Mouse (Mus musculus) lung, embryonic 15.5 days (tissue): ENCODE results near the gene Nabp2. TPM values are rescaled to one million over a fixed set of nuclear protein-coding genes. Genes with fewer than 3 reads are reported as not detected.

Experiments
- ATAC-seq: fragments of 200-750 bp; cut with Nextera tagmentation; 2 replicates; pipeline ENCODE4 v1.8.0; 2017; ENCODE audit warnings: moderate number of reproducible peaks, borderline replicate concordance; ENCODE audit not compliant: low FRiP score, low TSS enrichment; ENCODE audit errors: extremely low read depth
- H3K27ac ChIP-seq: fragments of 300-500 bp; sonication (generic); 2 replicates; pipeline ENCODE4 v1.5.1; 2015; ENCODE audit warnings: moderate library complexity, mild to moderate bottlenecking, inconsistent platforms
- H3K27me3 ChIP-seq: fragments of 300-500 bp; sonication (generic); 2 replicates; pipeline ENCODE4 v1.6.1; 2015; ENCODE audit warnings: inconsistent platforms
- H3K36me3 ChIP-seq: fragments of 300-500 bp; sonication (generic); 2 replicates; pipeline ENCODE4 v1.6.1; 2015; ENCODE audit warnings: inconsistent platforms
- H3K4me1 ChIP-seq: fragments of 300-500 bp; sonication (generic); 2 replicates; pipeline ENCODE4 v1.6.1; 2015; ENCODE audit warnings: inconsistent platforms
- H3K4me2 ChIP-seq: fragments of 300-500 bp; sonication (generic); 2 replicates; pipeline ENCODE4 v1.6.1; 2015; ENCODE audit warnings: inconsistent platforms, mild to moderate bottlenecking, moderate library complexity
- H3K4me3 ChIP-seq: fragments of 300-500 bp; sonication (generic); 2 replicates; pipeline ENCODE4 v1.5.1; 2015; ENCODE audit warnings: mild to moderate bottlenecking, inconsistent platforms
- H3K9ac ChIP-seq: fragments of 300-500 bp; sonication (generic); 2 replicates; pipeline ENCODE4 v1.6.1; 2015; ENCODE audit warnings: inconsistent platforms
- H3K9me3 ChIP-seq: fragments of 300-500 bp; sonication (generic); 2 replicates; pipeline ENCODE4 v1.6.1; 2016; ENCODE audit warnings: inconsistent platforms
- WGBS: fragments of 180-500 bp; shearing (Covaris S2); methylation state at CpG from one replicate; pipeline ENCODE4 v1.1.7; 2015; 5-methylcytosine and 5-hydroxymethylcytosine counted together
- polyA plus RNA-seq: library from polyadenylated mRNA; unstranded; fragments of >200 nt; fragmentation: Nextera tagmentation; extraction: Ambion mirVana; gene quantifications from 2 replicates; pipeline ENCODE4 v1.2.1, GENCODE M21; 2015

Nabp2 gene
- 72.1 and 75.7 TPM in 2 replicates for polyA plus RNA-seq

GRCm38 (mm10) chr10:128411211-128412054, at the start of gene Nabp2, which contains the start of gene Rnf41:
Gene Nabp2, minus strand, starts transcription at chr10:128411492.
Gene Rnf41, plus strand, starts transcription at chr10:128411657.
- Histone ChIP-seq H3K4me1 (peaks cover 32% of the 10 kb centered on the region), H3K27me3 (no peaks in the 10 kb centered on the region), H3K27ac (peak within 1 kb of the TSS; percentile 97), H3K36me3 (peaks cover 14% of the 10 kb centered on the region), H3K4me2 (peak within 1 kb of the TSS; percentile 96), H3K9ac (peak within 1 kb of the TSS; percentile 82), H3K9me3 (no peaks in the 10 kb centered on the region), H3K4me3 (peak within 1 kb of the TSS; percentile 89)
- under 1% methylated on average over 48 of the region's 50 CpGs for WGBS
- ATAC-seq = peak; percentile 89

DNA sequence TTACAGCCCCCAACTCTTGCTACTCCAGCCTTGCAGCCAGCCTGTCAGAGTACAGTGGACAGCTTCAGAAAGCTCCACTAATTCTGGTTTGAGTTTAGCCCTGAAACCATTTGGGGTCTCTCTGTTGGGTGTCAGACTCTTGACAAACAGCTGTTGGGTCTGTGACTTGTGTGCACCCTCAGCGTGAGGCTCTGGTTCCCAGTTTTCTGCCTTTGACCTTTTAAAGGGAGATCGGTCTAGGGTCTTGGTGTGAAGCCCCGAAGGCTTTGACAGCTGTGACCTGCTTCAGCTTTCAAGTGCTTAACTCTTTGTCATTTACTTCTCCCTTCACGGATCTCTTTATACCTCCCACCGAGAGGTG, 49.0 kb upstream of the Nabp2 start:
- H3K36me3 ChIP-seq = peaks cover 37% of the 10 kb centered on the region
- peak overlapping the region; percentile 97 for H3K27ac ChIP-seq
- H3K4me3 ChIP-seq = peak overlapping the region; percentile 78
- peak overlapping the region; percentile 96 for H3K9ac ChIP-seq
- peak overlapping the region; percentile 62 for H3K4me2 ChIP-seq
- H3K27me3 ChIP-seq = no peaks in the 10 kb centered on the region
- peaks cover 14% of the 10 kb centered on the region for H3K4me1 ChIP-seq
- no peak for ATAC-seq
- no peaks in the 10 kb centered on the region for H3K9me3 ChIP-seq
- WGBS = 4% methylated on average over 5 of the region's 5 CpGs

DNA sequence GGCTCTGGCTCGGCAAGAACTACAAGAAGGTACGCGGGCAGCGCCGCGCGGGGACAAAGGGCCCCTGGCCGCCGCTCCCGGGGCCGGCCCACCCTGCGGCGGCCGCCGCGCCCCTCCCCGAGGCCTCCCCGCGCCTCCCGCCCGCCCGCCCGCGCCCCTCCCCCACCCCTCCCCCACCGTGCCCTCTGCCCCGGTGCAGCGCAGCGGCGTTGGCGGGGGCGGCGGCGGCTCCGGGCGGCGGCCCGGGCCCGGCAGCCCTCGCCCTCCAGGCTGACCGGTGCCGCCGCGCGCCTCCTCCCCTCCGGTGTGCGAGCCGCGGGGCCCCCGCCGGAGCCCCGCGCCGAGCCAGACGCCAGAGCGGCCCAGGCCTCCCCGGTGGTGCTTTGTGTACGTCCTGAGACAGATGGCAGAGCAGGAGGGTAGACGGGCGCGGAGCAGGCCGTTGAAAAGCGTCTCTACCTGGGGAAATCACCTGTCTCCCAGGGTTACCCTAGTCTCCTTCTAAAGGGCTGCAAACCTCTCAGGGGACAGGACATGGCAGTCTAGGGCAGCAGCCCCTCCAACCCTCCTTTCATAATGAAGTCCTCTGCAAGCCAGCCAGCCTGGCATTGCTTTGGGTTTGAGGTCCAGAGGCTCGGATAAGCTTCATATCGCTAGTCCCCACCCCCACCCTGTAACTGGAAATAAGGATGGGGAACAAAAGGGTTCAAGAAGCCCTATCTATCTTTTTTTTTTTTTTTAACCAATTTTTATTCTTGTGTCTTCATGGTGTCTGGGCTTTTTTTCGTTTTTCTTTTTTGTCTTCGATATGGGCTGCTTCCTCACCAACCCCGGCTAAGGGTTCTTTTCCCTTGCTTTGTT, 48.3 kb upstream of the Nabp2 start:
- Histone ChIP-seq H3K27me3 (no peaks in the 10 kb centered on the region), H3K4me1 (peaks cover 14% of the 10 kb centered on the region), H3K9me3 (no peaks in the 10 kb centered on the region), H3K36me3 (peaks cover 32% of the 10 kb centered on the region), H3K27ac (peak overlapping the region; percentile 97), H3K9ac (peak overlapping the region; percentile 96), H3K4me3 (peak overlapping the region; percentile 78), H3K4me2 (peak overlapping the region; percentile 62)
- ATAC-seq = peak; percentile 74
- WGBS = under 1% methylated on average over 35 of the region's 67 CpGs

- WGBS = 1% methylated on average over 70 of the region's 86 CpGs
- peak; percentile 83 for ATAC-seq
These were observed 47.6 kb upstream of the Nabp2 start, which contains the start of gene Smarcc2 for GRCm38 (mm10) chr10:128458719-128459408. Gene Smarcc2, plus strand, starts transcription at chr10:128459248.

GRCm38 (mm10) chr10:128458348-128458718, 47.0 kb upstream of the Nabp2 start:
- Histone ChIP-seq H3K4me2 (peak overlapping the region; percentile 62), H3K4me3 (peak overlapping the region; percentile 78), H3K9me3 (no peaks in the 10 kb centered on the region), H3K27ac (peak overlapping the region; percentile 97), H3K9ac (peak overlapping the region; percentile 96), H3K36me3 (peaks cover 19% of the 10 kb centered on the region), H3K4me1 (peaks cover 14% of the 10 kb centered on the region), H3K27me3 (no peaks in the 10 kb centered on the region)
- under 1% methylated on average over 29 of the region's 29 CpGs for WGBS
- ATAC-seq = peak; percentile 71

More at GRCm38 (mm10) chr10:128458719-128459408, 47.6 kb upstream of the Nabp2 start, which contains the start of gene Smarcc2:
- peak within 1 kb of the TSS; percentile 97 for H3K27ac ChIP-seq
- peaks cover 24% of the 10 kb centered on the region for H3K36me3 ChIP-seq
- peak within 1 kb of the TSS; percentile 96 for H3K9ac ChIP-seq
- H3K9me3 ChIP-seq = no peaks in the 10 kb centered on the region
- peak within 1 kb of the TSS; percentile 78 for H3K4me3 ChIP-seq
- H3K27me3 ChIP-seq = no peaks in the 10 kb centered on the region
- H3K4me1 ChIP-seq = peaks cover 14% of the 10 kb centered on the region
- H3K4me2 ChIP-seq = peak within 1 kb of the TSS; percentile 62

- 77% methylated on average over 6 of the region's 6 CpGs for WGBS
- Histone ChIP-seq H3K27me3 (no peaks in the 10 kb centered on the region), H3K27ac (no peak overlapping the region), H3K4me3 (no peak overlapping the region), H3K4me2 (peak overlapping the region; percentile 62; the same call in 1 of the 2 replicates), H3K9ac (no peak overlapping the region), H3K9me3 (no peaks in the 10 kb centered on the region), H3K36me3 (peaks cover 13% of the 10 kb centered on the region), H3K4me1 (peaks cover 14% of the 10 kb centered on the region)
- no peak for ATAC-seq
These were observed 46.4 kb upstream of the Nabp2 start for GRCm38 (mm10) chr10:128457676-128458075.

- H3K36me3 ChIP-seq = no peaks in the 10 kb centered on the region
- no peaks in the 10 kb centered on the region for H3K27me3 ChIP-seq
- peak overlapping the region; percentile 41 for H3K4me2 ChIP-seq
- H3K27ac ChIP-seq = no peak overlapping the region
- H3K9ac ChIP-seq = no peak overlapping the region
- H3K4me3 ChIP-seq = no peak overlapping the region
- H3K4me1 ChIP-seq = peaks cover 2% of the 10 kb centered on the region
- H3K9me3 ChIP-seq = no peaks in the 10 kb centered on the region
- ATAC-seq = no peak
- under 1% methylated on average over 6 of the region's 6 CpGs for WGBS
These were observed 44.0 kb upstream of the Nabp2 start for GRCm38 (mm10) chr10:128455280-128455679.

GRCm38 (mm10) chr10:128454471-128454870, 43.2 kb upstream of the Nabp2 start:
- no peaks in the 10 kb centered on the region for H3K4me1 ChIP-seq
- H3K36me3 ChIP-seq = no peaks in the 10 kb centered on the region
- H3K27me3 ChIP-seq = no peaks in the 10 kb centered on the region
- no peak overlapping the region for H3K4me2 ChIP-seq
- no peak overlapping the region for H3K4me3 ChIP-seq
- no peak overlapping the region for H3K9ac ChIP-seq
- no peaks in the 10 kb centered on the region for H3K9me3 ChIP-seq
- no peak for ATAC-seq
- H3K27ac ChIP-seq = no peak overlapping the region
- WGBS = 69% methylated on average over 3 of the region's 3 CpGs

- Histone ChIP-seq H3K9ac (no peak overlapping the region), H3K9me3 (no peaks in the 10 kb centered on the region), H3K36me3 (no peaks in the 10 kb centered on the region), H3K4me1 (no peaks in the 10 kb centered on the region), H3K4me3 (no peak overlapping the region), H3K4me2 (no peak overlapping the region), H3K27ac (no peak overlapping the region), H3K27me3 (no peaks in the 10 kb centered on the region)
- ATAC-seq = no peak
- WGBS = 72% methylated on average over 6 of the region's 6 CpGs
These were observed 39.7 kb upstream of the Nabp2 start for GRCm38 (mm10) chr10:128451014-128451413.

GRCm38 (mm10) chr10:128445407-128445806, 34.1 kb upstream of the Nabp2 start:
- no peak overlapping the region for H3K4me2 ChIP-seq
- peaks cover 8% of the 10 kb centered on the region for H3K36me3 ChIP-seq
- no peak overlapping the region for H3K4me3 ChIP-seq
- no peak overlapping the region for H3K9ac ChIP-seq
- 67% methylated on average over 4 of the region's 4 CpGs for WGBS
- H3K27ac ChIP-seq = no peak overlapping the region
- no peaks in the 10 kb centered on the region for H3K27me3 ChIP-seq
- H3K9me3 ChIP-seq = no peaks in the 10 kb centered on the region
- ATAC-seq = no peak
- H3K4me1 ChIP-seq = no peaks in the 10 kb centered on the region

DNA sequence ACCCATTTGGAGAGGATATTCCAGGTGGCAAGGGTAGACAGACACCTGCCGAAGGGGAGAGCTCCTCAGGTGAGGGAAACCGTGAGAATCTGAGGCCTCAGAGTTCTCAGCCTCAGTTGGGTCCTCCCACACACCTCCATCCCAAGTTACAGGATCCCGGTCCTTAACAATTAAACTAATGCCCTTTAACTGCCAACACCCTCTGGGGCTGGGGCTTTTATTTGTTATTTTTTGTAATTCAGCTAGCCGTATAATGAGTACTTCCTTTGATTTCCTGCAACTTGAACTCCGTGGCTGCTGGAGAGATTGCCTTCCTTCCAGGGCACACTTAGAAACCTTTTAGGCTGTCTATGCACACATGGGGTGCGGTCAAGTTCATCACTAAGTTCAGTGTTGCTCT, 33.1 kb upstream of the Nabp2 start:
- no peak for ATAC-seq
- no peaks in the 10 kb centered on the region for H3K4me1 ChIP-seq
- 51% methylated on average over 6 of the region's 6 CpGs for WGBS
- no peak overlapping the region for H3K4me3 ChIP-seq
- no peak overlapping the region for H3K9ac ChIP-seq
- H3K4me2 ChIP-seq = no peak overlapping the region
- peaks cover 19% of the 10 kb centered on the region for H3K36me3 ChIP-seq
- no peaks in the 10 kb centered on the region for H3K9me3 ChIP-seq
- no peak overlapping the region for H3K27ac ChIP-seq
- H3K27me3 ChIP-seq = no peaks in the 10 kb centered on the region
